Mouse (Mus musculus): ENCODE measurements around the gene Pnldc1. TPM values are rescaled to one million over a fixed set of nuclear protein-coding genes. Genes with fewer than 3 reads are reported as not detected.

Gene Pnldc1
- polyA plus RNA-seq, 1 experiment from 2014 or later: 0.65 TPM

DNA sequence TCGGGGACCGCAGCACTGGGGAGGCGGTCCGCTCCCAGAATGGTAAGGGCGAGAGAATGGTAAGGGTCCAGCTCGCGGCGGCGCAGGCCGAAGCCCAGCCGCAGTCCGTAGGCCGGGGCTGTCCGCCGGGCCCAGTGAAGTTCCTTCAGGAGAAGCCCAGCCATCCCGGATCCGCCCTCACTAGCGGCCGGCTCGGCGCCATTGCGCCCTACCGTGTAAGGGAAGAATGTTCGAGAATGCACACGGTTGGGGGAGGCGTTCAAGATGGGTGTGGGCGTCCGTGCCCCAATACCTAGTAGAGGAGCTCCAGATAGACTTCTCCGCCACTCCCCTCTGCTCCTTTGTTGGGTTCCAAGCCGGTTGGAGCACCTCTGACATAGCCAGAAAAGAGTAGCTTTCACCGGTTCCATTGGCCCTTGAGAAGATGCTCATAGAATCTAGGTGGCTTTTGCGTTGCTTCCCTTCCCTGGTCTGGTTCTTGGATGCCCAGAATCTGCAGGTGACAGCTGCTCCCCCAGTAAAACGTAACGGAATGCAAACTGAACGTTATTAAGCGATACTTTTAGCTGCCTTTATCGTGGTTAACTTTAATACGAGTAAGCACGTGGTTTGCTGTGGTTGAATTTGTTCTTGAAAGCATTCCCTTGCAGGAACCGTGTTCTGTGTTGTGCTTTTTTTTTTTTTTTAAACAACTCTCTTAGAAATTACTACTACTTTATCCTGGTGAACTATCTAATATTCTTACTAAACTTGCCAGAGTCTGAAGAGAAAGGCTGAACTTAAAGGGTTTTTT is 6.8 kb upstream of the Pnldc1 start:
- Histone ChIP-seq H3K9me3 (ENCODE audit: control insufficient read depth, low read length) (no peaks in the 10 kb centered on the region), H3K27ac (ENCODE audit: low read depth) (peak overlapping the region; percentile 79), H3K9ac (ENCODE audit: low read length) (peak overlapping the region; percentile 90), H3K27me3 (replicated peaks; ENCODE audit: control insufficient read depth, insufficient read depth, low read length) (no peaks in the 10 kb centered on the region), H3K36me3 (ENCODE audit: control insufficient read depth, insufficient read depth, low read length) (peaks cover 59% of the 10 kb centered on the region), H3K4me1 (replicated peaks; ENCODE audit: control insufficient read depth, insufficient read depth, low read length) (peaks cover 10% of the 10 kb centered on the region; the same call in 1 of the 2 replicates), H3K4me2 (ENCODE audit: low read length) (peak overlapping the region; percentile 75), H3K4me3 (ENCODE audit: low read depth, low read length) (peak overlapping the region; percentile 76)
- WGBS: under 1% methylated on average over 40 of the region's 40 CpGs
- ATAC-seq (replicated peaks; ENCODE audit: low FRiP score, low TSS enrichment, low read depth) (peak; percentile 67), DNase-seq (ENCODE audit: low spot score) (no peak)

GRCm38 (mm10) chr17:12915881-12916583 is 6.0 kb upstream of the Pnldc1 start, which contains the start of gene Mrpl18:
TSS of gene Mrpl18 (minus strand) at chr17:12916345.
- Histone ChIP-seq H3K4me3 (ENCODE audit: low read depth, low read length) (peak within 1 kb of the TSS; percentile 76), H3K27ac (ENCODE audit: low read depth) (peak within 1 kb of the TSS; percentile 79), H3K4me2 (ENCODE audit: low read length) (peak within 1 kb of the TSS; percentile 88), H3K36me3 (ENCODE audit: control insufficient read depth, insufficient read depth, low read length) (peaks cover 59% of the 10 kb centered on the region), H3K9ac (ENCODE audit: low read length) (peak within 1 kb of the TSS; percentile 90), H3K9me3 (ENCODE audit: control insufficient read depth, low read length) (no peaks in the 10 kb centered on the region), H3K4me1 (replicated peaks; ENCODE audit: control insufficient read depth, insufficient read depth, low read length) (peaks cover 10% of the 10 kb centered on the region; the same call in 1 of the 2 replicates), H3K27me3 (replicated peaks; ENCODE audit: control insufficient read depth, insufficient read depth, low read length) (no peaks in the 10 kb centered on the region)
- peak; percentile 99 for ATAC-seq (replicated peaks; ENCODE audit: low FRiP score, low TSS enrichment, low read depth)
- under 1% methylated on average over 56 of the region's 56 CpGs for WGBS
- DNase-seq (ENCODE audit: low spot score): peak; percentile 96

DNA sequence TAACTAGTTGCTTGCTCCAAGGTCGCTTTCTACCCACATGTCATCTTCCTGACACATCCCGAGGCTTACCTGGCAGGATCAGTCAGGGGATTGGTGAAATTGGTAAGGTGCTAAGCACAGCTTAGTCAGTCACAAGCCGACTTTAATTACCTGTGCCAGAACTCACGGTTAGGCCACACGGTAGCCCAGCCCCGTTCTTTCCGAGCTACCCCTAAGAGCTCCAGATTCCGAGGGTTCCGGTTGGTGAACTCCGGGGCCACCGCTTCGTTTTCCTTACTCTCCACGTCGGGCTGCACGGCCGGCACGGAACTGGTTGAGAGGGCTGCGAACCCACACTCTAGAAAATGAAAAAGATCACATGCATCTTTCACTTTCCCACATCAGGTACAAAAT is 5.5 kb upstream of the Pnldc1 start, which contains the start of gene Tcp1:
Gene Tcp1, plus strand, starts transcription at position 214 of the 393 bp plus-strand sequence.
- Histone ChIP-seq H3K27ac (ENCODE audit: low read depth) (peak within 1 kb of the TSS; percentile 79), H3K27me3 (replicated peaks; ENCODE audit: control insufficient read depth, insufficient read depth, low read length) (no peaks in the 10 kb centered on the region), H3K4me2 (ENCODE audit: low read length) (peak within 1 kb of the TSS; percentile 88), H3K9ac (ENCODE audit: low read length) (peak within 1 kb of the TSS; percentile 90), H3K9me3 (ENCODE audit: control insufficient read depth, low read length) (no peaks in the 10 kb centered on the region), H3K4me1 (replicated peaks; ENCODE audit: control insufficient read depth, insufficient read depth, low read length) (peaks cover 10% of the 10 kb centered on the region; the same call in 1 of the 2 replicates), H3K4me3 (ENCODE audit: low read depth, low read length) (peak within 1 kb of the TSS; percentile 76), H3K36me3 (ENCODE audit: control insufficient read depth, insufficient read depth, low read length) (peaks cover 59% of the 10 kb centered on the region)
- ATAC-seq (replicated peaks; ENCODE audit: low FRiP score, low TSS enrichment, low read depth): peak; percentile 17; the same call in 1 of the 2 replicates
- WGBS: 1% methylated on average over 18 of the region's 18 CpGs
- DNase-seq (ENCODE audit: low spot score): no peak

GRCm38 (mm10) chr17:12910391-12910790 is 361 bp upstream of the Pnldc1 start:
- Histone ChIP-seq H3K4me1 (replicated peaks; ENCODE audit: control insufficient read depth, insufficient read depth, low read length) (0 out of 2 replicates have a peak, but pooled peaks cover 3% of the 10 kb centered on the region), H3K9me3 (ENCODE audit: control insufficient read depth, low read length) (no peaks in the 10 kb centered on the region), H3K9ac (ENCODE audit: low read length) (no peak overlapping the region), H3K27ac (ENCODE audit: low read depth) (no peak overlapping the region), H3K4me3 (ENCODE audit: low read depth, low read length) (no peak overlapping the region), H3K4me2 (ENCODE audit: low read length) (no peak overlapping the region), H3K27me3 (replicated peaks; ENCODE audit: control insufficient read depth, insufficient read depth, low read length) (no peaks in the 10 kb centered on the region), H3K36me3 (ENCODE audit: control insufficient read depth, insufficient read depth, low read length) (peaks cover 36% of the 10 kb centered on the region)
- DNase-seq (ENCODE audit: low spot score) (no peak), ATAC-seq (replicated peaks; ENCODE audit: low FRiP score, low TSS enrichment, low read depth) (no peak)
- 87% methylated on average over 8 of the region's 8 CpGs for WGBS

GRCm38 (mm10) chr17:12906436-12906835 is 3.6 kb downstream of the Pnldc1 start:
- ATAC-seq (replicated peaks; ENCODE audit: low FRiP score, low TSS enrichment, low read depth) (no peak), DNase-seq (ENCODE audit: low spot score) (no peak)
- Histone ChIP-seq H3K4me3 (ENCODE audit: low read depth, low read length) (no peak overlapping the region), H3K27me3 (replicated peaks; ENCODE audit: control insufficient read depth, insufficient read depth, low read length) (no peaks in the 10 kb centered on the region), H3K4me1 (replicated peaks; ENCODE audit: control insufficient read depth, insufficient read depth, low read length) (no peaks in the 10 kb centered on the region), H3K9me3 (ENCODE audit: control insufficient read depth, low read length) (no peaks in the 10 kb centered on the region), H3K4me2 (ENCODE audit: low read length) (no peak overlapping the region), H3K9ac (ENCODE audit: low read length) (no peak overlapping the region), H3K36me3 (ENCODE audit: control insufficient read depth, insufficient read depth, low read length) (peaks cover 16% of the 10 kb centered on the region), H3K27ac (ENCODE audit: low read depth) (no peak overlapping the region)
- 81% methylated on average over 9 of the region's 9 CpGs for WGBS

- no peak overlapping the region for H3K4me2 ChIP-seq (ENCODE audit: low read length)
- DNase-seq (ENCODE audit: low spot score): no peak
Measured at GRCm38 (mm10) chr17:12905810-12906209, 4.2 kb downstream of the Pnldc1 start.

GRCm38 (mm10) chr17:12904349-12904748 is 5.7 kb downstream of the Pnldc1 start:
- WGBS: 83% methylated on average over 1 of the region's 1 CpGs
- no peaks in the 10 kb centered on the region for H3K9me3 ChIP-seq (ENCODE audit: control insufficient read depth, low read length)

More at GRCm38 (mm10) chr17:12905810-12906209, 4.2 kb downstream of the Pnldc1 start:
- H3K9me3 ChIP-seq (ENCODE audit: control insufficient read depth, low read length): no peaks in the 10 kb centered on the region
- H3K27me3 ChIP-seq (replicated peaks; ENCODE audit: control insufficient read depth, insufficient read depth, low read length): no peaks in the 10 kb centered on the region
- no peak overlapping the region for H3K4me3 ChIP-seq (ENCODE audit: low read depth, low read length)
- H3K4me1 ChIP-seq (replicated peaks; ENCODE audit: control insufficient read depth, insufficient read depth, low read length): no peaks in the 10 kb centered on the region
- no peak for ATAC-seq (replicated peaks; ENCODE audit: low FRiP score, low TSS enrichment, low read depth)
- no peak overlapping the region for H3K27ac ChIP-seq (ENCODE audit: low read depth)
- H3K36me3 ChIP-seq (ENCODE audit: control insufficient read depth, insufficient read depth, low read length): peaks cover 10% of the 10 kb centered on the region
- no peak overlapping the region for H3K9ac ChIP-seq (ENCODE audit: low read length)
- 78% methylated on average over 4 of the region's 4 CpGs for WGBS

GRCm38 (mm10) chr17:12903372-12904333 is 6.4 kb downstream of the Pnldc1 start:
- 64% methylated on average over 11 of the region's 12 CpGs for WGBS
- Histone ChIP-seq H3K4me2 (ENCODE audit: low read length) (no peak overlapping the region), H3K27me3 (replicated peaks; ENCODE audit: control insufficient read depth, insufficient read depth, low read length) (no peaks in the 10 kb centered on the region), H3K9ac (ENCODE audit: low read length) (no peak overlapping the region), H3K4me1 (replicated peaks; ENCODE audit: control insufficient read depth, insufficient read depth, low read length) (no peaks in the 10 kb centered on the region), H3K4me3 (ENCODE audit: low read depth, low read length) (no peak overlapping the region), H3K9me3 (ENCODE audit: control insufficient read depth, low read length) (no peaks in the 10 kb centered on the region), H3K27ac (ENCODE audit: low read depth) (no peak overlapping the region), H3K36me3 (ENCODE audit: control insufficient read depth, insufficient read depth, low read length) (peaks cover 7% of the 10 kb centered on the region; the same call in 1 of the 2 replicates)
- ATAC-seq (replicated peaks; ENCODE audit: low FRiP score, low TSS enrichment, low read depth) (no peak), DNase-seq (ENCODE audit: low spot score) (no peak)

More at GRCm38 (mm10) chr17:12904349-12904748, 5.7 kb downstream of the Pnldc1 start:
- Histone ChIP-seq H3K4me2 (ENCODE audit: low read length) (no peak overlapping the region), H3K27ac (ENCODE audit: low read depth) (no peak overlapping the region), H3K9ac (ENCODE audit: low read length) (no peak overlapping the region), H3K27me3 (replicated peaks; ENCODE audit: control insufficient read depth, insufficient read depth, low read length) (no peaks in the 10 kb centered on the region), H3K4me1 (replicated peaks; ENCODE audit: control insufficient read depth, insufficient read depth, low read length) (no peaks in the 10 kb centered on the region), H3K36me3 (ENCODE audit: control insufficient read depth, insufficient read depth, low read length) (peaks cover 7% of the 10 kb centered on the region; the same call in 1 of the 2 replicates), H3K4me3 (ENCODE audit: low read depth, low read length) (no peak overlapping the region)
- no peak for DNase-seq (ENCODE audit: low spot score)
- no peak for ATAC-seq (replicated peaks; ENCODE audit: low FRiP score, low TSS enrichment, low read depth)
